Mouse (Mus musculus) kidney, adult 2 months (tissue): Measurements from ENCODE around the gene Ephx1.

ENCODE experiments used
- CTCF ChIP-seq: fragments of 200-500 bp; conservative IDR thresholded peaks from 2 replicates; pipeline ENCODE4 v1.5.1; 2011; ENCODE audit warnings: low read depth, mild to moderate bottlenecking, control low read depth, low read length, moderate library complexity, mixed read lengths; ENCODE audit not compliant: insufficient read depth, insufficient read length
- POLR2A ChIP-seq: fragments of 200-500 bp; IDR thresholded peaks from one replicate; pipeline ENCODE4 v1.6.1; 2011; ENCODE audit warnings: low read depth, low read length, control low read depth

DNA sequence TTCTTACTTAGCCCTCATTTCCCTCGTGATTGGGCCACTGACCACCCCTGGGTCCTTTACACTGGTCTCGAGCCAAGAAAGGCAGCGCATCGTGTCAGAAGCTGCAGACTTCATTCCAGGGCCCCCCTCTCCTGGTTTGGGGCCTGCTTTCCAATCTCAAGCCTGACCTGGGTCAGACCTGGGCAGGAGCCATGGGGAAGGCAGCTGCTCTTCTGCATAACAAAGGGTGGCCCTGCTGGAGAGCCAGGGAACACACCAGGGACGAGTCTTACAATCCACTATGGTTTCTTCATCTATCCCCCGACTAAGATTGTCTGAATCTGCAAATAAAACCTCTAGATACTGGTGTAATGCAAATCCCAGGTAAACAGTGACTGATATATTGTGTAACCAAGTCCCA, 87.0 kb downstream of the Ephx1 start:
- no peak for TF ChIP-seq CTCF
- no peak for TF ChIP-seq POLR2A
